Mouse (Mus musculus) neural tube, embryonic 14.5 days (tissue): Measurements from ENCODE around the gene Gm45808. TPM values are rescaled to one million over a fixed set of nuclear protein-coding genes. Genes with fewer than 3 reads are reported as not detected.
"Not testable (repeated sequence)": the region's sequence is repeated elsewhere in the genome, so short reads cannot be mapped to it uniquely, and the experiment has no call there.

ENCODE experiments used
- ATAC-seq: fragments of 200-750 bp; cut with Nextera tagmentation; 2 replicates; pipeline ENCODE4 v1.8.0; 2017; ENCODE audit warnings: low read depth, mild to moderate bottlenecking, moderate TSS enrichment, moderate library complexity
- H3K27ac ChIP-seq: fragments of 300-500 bp; sonication (generic); 2 replicates; pipeline ENCODE4 v1.5.1; 2014; ENCODE audit warnings: low read depth, mild to moderate bottlenecking, control low read depth, low read length, moderate library complexity, mixed read lengths
- H3K27me3 ChIP-seq: fragments of 300-500 bp; sonication (generic); 2 replicates; pipeline ENCODE4 v1.6.1; 2014; ENCODE audit warnings: low read length; ENCODE audit not compliant: control insufficient read depth, insufficient read depth
- H3K36me3 ChIP-seq: fragments of 300-500 bp; sonication (generic); 2 replicates; pipeline ENCODE4 v1.6.1; 2014; ENCODE audit warnings: low read length, mixed read lengths; ENCODE audit not compliant: control insufficient read depth, insufficient read depth
- H3K4me1 ChIP-seq: fragments of 300-500 bp; sonication (generic); 2 replicates; pipeline ENCODE4 v1.6.1; 2014; ENCODE audit warnings: low read length; ENCODE audit not compliant: control insufficient read depth, insufficient read depth
- H3K4me2 ChIP-seq: fragments of 300-500 bp; sonication (generic); 2 replicates; pipeline ENCODE4 v1.6.1; 2014; ENCODE audit warnings: mild to moderate bottlenecking, low read depth, low read length, control low read depth
- H3K4me3 ChIP-seq: fragments of 300-500 bp; sonication (generic); 2 replicates; pipeline ENCODE4 v1.5.1; 2014; ENCODE audit warnings: low read depth, low read length, control low read depth, mixed read lengths
- H3K9ac ChIP-seq: fragments of 300-500 bp; sonication (generic); replicated peaks from 2 replicates; pipeline ENCODE4 v1.6.1; 2014; ENCODE audit warnings: low read depth, mild to moderate bottlenecking, control low read depth, low read length, mixed read lengths
- H3K9me3 ChIP-seq: fragments of 300-500 bp; sonication (generic); 2 replicates; pipeline ENCODE4 v1.6.1; 2016; ENCODE audit warnings: low read length; ENCODE audit not compliant: control insufficient read depth
- WGBS: fragments of 180-500 bp; shearing (Covaris S2); extraction: QIAGEN DNeasy Blood & Tissue Kit; methylation state at CpG from one replicate; pipeline ENCODE4 v1.1.7; 2014; 5-methylcytosine and 5-hydroxymethylcytosine counted together
- polyA plus RNA-seq: library from polyadenylated mRNA; unstranded; fragments of >200 nt; fragmentation: Nextera tagmentation; extraction: Ambion mirVana; gene quantifications from 2 replicates; pipeline ENCODE4 v1.2.1, GENCODE M21; 2014

Gene Gm45808
- polyA plus RNA-seq, 1 experiment from 2014 or later, result not detected

- WGBS, result 40% methylated on average over 7 of the region's 7 CpGs
Observed at GRCm38 (mm10) chr7:45467090-45467670, 19.4 kb downstream of the Gm45808 start.

GRCm38 (mm10) chr7:45466283-45467089 is 20.1 kb downstream of the Gm45808 start, which contains the start of gene Bax:
Gene Bax (minus strand): TSS chr7:45466898.
- Histone ChIP-seq H3K27ac (0 out of 2 replicates have a peak within 1 kb of the TSS, but pooled peaks have one; percentile 60), H3K4me2 (peak within 1 kb of the TSS; percentile 89), H3K27me3 (no peaks in the 10 kb centered on the region), H3K9ac (peak within 1 kb of the TSS; percentile 78), H3K4me3 (peak within 1 kb of the TSS; percentile 85), H3K9me3 (no peaks in the 10 kb centered on the region), H3K36me3 (peaks cover 15% of the 10 kb centered on the region; the same call in 1 of the 2 replicates), H3K4me1 (peaks cover 13% of the 10 kb centered on the region)
- WGBS, result under 1% methylated on average over 58 of the region's 58 CpGs
- peak; percentile 73 for ATAC-seq

More at GRCm38 (mm10) chr7:45467090-45467670, 19.4 kb downstream of the Gm45808 start:
- Histone ChIP-seq H3K36me3 (peaks cover 11% of the 10 kb centered on the region; the same call in 1 of the 2 replicates), H3K4me1 (peaks cover 13% of the 10 kb centered on the region), H3K4me3 (peak overlapping the region; percentile 85), H3K27ac (no peak overlapping the region), H3K4me2 (peak overlapping the region; percentile 89), H3K9me3 (no peaks in the 10 kb centered on the region), H3K9ac (peak overlapping the region; percentile 78), H3K27me3 (no peaks in the 10 kb centered on the region)
- no peak for ATAC-seq

- H3K4me2 ChIP-seq, result peak overlapping the region; percentile 89
- WGBS, result 84% methylated on average over 9 of the region's 9 CpGs
- no peak overlapping the region for H3K27ac ChIP-seq
- peak overlapping the region; percentile 85 for H3K4me3 ChIP-seq
- peaks cover 16% of the 10 kb centered on the region for H3K4me1 ChIP-seq
- no peaks in the 10 kb centered on the region for H3K9me3 ChIP-seq
- no peak for ATAC-seq
- H3K36me3 ChIP-seq, result peaks cover 15% of the 10 kb centered on the region; the same call in 1 of the 2 replicates
- H3K9ac ChIP-seq, result peak overlapping the region; percentile 78
- H3K27me3 ChIP-seq, result no peaks in the 10 kb centered on the region
Observed at GRCm38 (mm10) chr7:45465549-45465948, 21.1 kb downstream of the Gm45808 start.

- H3K4me1 ChIP-seq, result peaks cover 19% of the 10 kb centered on the region
- no peak overlapping the region for H3K4me3 ChIP-seq
- H3K36me3 ChIP-seq, result peaks cover 15% of the 10 kb centered on the region; the same call in 1 of the 2 replicates
- 96% methylated on average over 12 of the region's 12 CpGs for WGBS
- no peak for ATAC-seq
- no peak overlapping the region for H3K4me2 ChIP-seq
- no peak overlapping the region for H3K9ac ChIP-seq
- H3K27ac ChIP-seq, result no peak overlapping the region
- H3K27me3 ChIP-seq, result no peaks in the 10 kb centered on the region
- no peaks in the 10 kb centered on the region for H3K9me3 ChIP-seq
Observed at GRCm38 (mm10) chr7:45465112-45465511, 21.5 kb downstream of the Gm45808 start.

GRCm38 (mm10) chr7:45463987-45464778 is 22.4 kb downstream of the Gm45808 start:
- H3K4me1 ChIP-seq, result peaks cover 20% of the 10 kb centered on the region
- peaks cover 15% of the 10 kb centered on the region; the same call in 1 of the 2 replicates for H3K36me3 ChIP-seq
- H3K9ac ChIP-seq, result no peak overlapping the region
- H3K27ac ChIP-seq, result no peak overlapping the region
- no peaks in the 10 kb centered on the region for H3K27me3 ChIP-seq
- H3K4me3 ChIP-seq, result no peak overlapping the region
- H3K4me2 ChIP-seq, result no peak overlapping the region
- ATAC-seq, result no peak
- H3K9me3 ChIP-seq, result no peaks in the 10 kb centered on the region
- WGBS, result 98% methylated on average over 7 of the region's 7 CpGs

GRCm38 (mm10) chr7:45462868-45463267 is 23.7 kb downstream of the Gm45808 start:
- H3K9me3 ChIP-seq, H3K27me3 ChIP-seq, H3K4me3 ChIP-seq, H3K9ac ChIP-seq, H3K4me2 ChIP-seq, H3K27ac ChIP-seq, ATAC-seq: not testable (repeated sequence)
- WGBS, result 82% methylated on average over 4 of the region's 4 CpGs
- Histone ChIP-seq H3K36me3 (peaks cover 19% of the 10 kb centered on the region; the same call in 1 of the 2 replicates), H3K4me1 (peaks cover 24% of the 10 kb centered on the region)

- no peaks in the 10 kb centered on the region for H3K9me3 ChIP-seq
- no peaks in the 10 kb centered on the region for H3K27me3 ChIP-seq
- no peak overlapping the region for H3K4me2 ChIP-seq
- 91% methylated on average over 4 of the region's 4 CpGs for WGBS
- H3K36me3 ChIP-seq, result peaks cover 24% of the 10 kb centered on the region
- no peak overlapping the region for H3K4me3 ChIP-seq
- H3K4me1 ChIP-seq, result peaks cover 29% of the 10 kb centered on the region
- no peak for ATAC-seq
- H3K9ac ChIP-seq, result no peak overlapping the region
- H3K27ac ChIP-seq, result no peak overlapping the region; the same call in 1 of the 2 replicates
Observed at GRCm38 (mm10) chr7:45462325-45462724, 24.3 kb downstream of the Gm45808 start.

- peaks cover 35% of the 10 kb centered on the region for H3K4me1 ChIP-seq
- no peak overlapping the region for H3K4me2 ChIP-seq
- H3K27me3 ChIP-seq, result no peaks in the 10 kb centered on the region
- no peaks in the 10 kb centered on the region for H3K9me3 ChIP-seq
- H3K4me3 ChIP-seq, result no peak overlapping the region
- no peak for ATAC-seq
- 71% methylated on average over 4 of the region's 4 CpGs for WGBS
- peaks cover 28% of the 10 kb centered on the region for H3K36me3 ChIP-seq
- no peak overlapping the region for H3K9ac ChIP-seq
- H3K27ac ChIP-seq, result peak overlapping the region; percentile 4; the same call in 1 of the 2 replicates
Observed at GRCm38 (mm10) chr7:45461781-45462180, 24.8 kb downstream of the Gm45808 start.
